Mouse (Mus musculus): ENCODE data around the gene Grid2.

- TF ChIP-seq CTCF (IDR thresholded peaks at IDR 0.05; ENCODE audit: low read depth, low read length) (no peak), POLR2A (IDR thresholded peaks at IDR 0.05; ENCODE audit: extremely low read depth, insufficient read depth, low read length) (no peak)
These were observed 938.0 kb downstream of the Grid2 start for GRCm38 (mm10) chr6:64193646-64194045.
